Mouse (Mus musculus) MEL (cell line): ENCODE measurements at regions not wholly inside any gene's neighbourhood (a gene's known extent, or its start where the extent isn't known, plus 50 kb on each side); places are given as distances from the start of the nearest gene placed in this dataset.

Experiments
- DNase-seq: peaks from one replicate; pipeline ENCODE4 v3.0.0; 2011; ENCODE audit warnings: low read depth, low spot score
- H3K27ac ChIP-seq: 2 replicates; pipeline ENCODE4 v1.5.1; 2012; ENCODE audit warnings: low read depth, mild to moderate bottlenecking, control low read depth, low read length, moderate library complexity; ENCODE audit not compliant: control insufficient read depth
- H3K27me3 ChIP-seq, 2 experiments: fragments of 150-350 bp in 1 of 2; sonication (generic) in 1 of 2; 2 replicates each; pipeline ENCODE4 v1.6.1; 2012; ENCODE audit warnings: low read length in 2 of 2, mild to moderate bottlenecking in 2 of 2, improper control_type of control experiment in 1 of 2, moderate library complexity in 1 of 2; ENCODE audit not compliant: insufficient read depth in 2 of 2, control insufficient read depth in 1 of 2
- H3K36me3 ChIP-seq, 2 experiments: 2 replicates each; pipeline ENCODE4 v1.6.1; 2012 to 2014; ENCODE audit warnings: low read length in 2 of 2, improper control_type of control experiment in 1 of 2, inconsistent platforms in 1 of 2, mild to moderate bottlenecking in 1 of 2; ENCODE audit not compliant: insufficient read depth in 2 of 2, control insufficient read depth in 1 of 2
- H3K4me1 ChIP-seq, 2 experiments: fragments of 150-350 bp in 1 of 2; sonication (generic) in 1 of 2; 2 replicates each; pipeline ENCODE4 v1.6.1; 2012; ENCODE audit warnings: low read length in 2 of 2, improper control_type of control experiment in 1 of 2, mild to moderate bottlenecking in 1 of 2; ENCODE audit not compliant: insufficient read depth in 2 of 2, control insufficient read depth in 1 of 2
- H3K4me3 ChIP-seq, 2 experiments: fragments of 150-350 bp in 1 of 2; sonication (generic) in 1 of 2; 2 replicates each; pipeline ENCODE4 v1.5.1; 2012; ENCODE audit warnings: low read depth in 2 of 2, low read length in 2 of 2, mild to moderate bottlenecking in 2 of 2, moderate library complexity in 2 of 2, control low read depth in 1 of 2, improper control_type of control experiment in 1 of 2; ENCODE audit not compliant: control insufficient read depth in 1 of 2, insufficient read depth in 1 of 2
- H3K79me2 ChIP-seq: 2 replicates; pipeline ENCODE4 v1.6.1; 2012; ENCODE audit warnings: mild to moderate bottlenecking, low read length, moderate library complexity; ENCODE audit not compliant: control insufficient read depth, poor library complexity, insufficient read depth
- H3K9ac ChIP-seq: 2 replicates; pipeline ENCODE4 v1.6.1; 2012; ENCODE audit warnings: low read depth, mild to moderate bottlenecking, control low read depth, low read length, moderate library complexity; ENCODE audit not compliant: control insufficient read depth, poor library complexity, severe bottlenecking
- H3K9me3 ChIP-seq: fragments of 150-350 bp; sonication (generic); replicated peaks from 2 replicates; pipeline ENCODE4 v1.6.1; 2012; ENCODE audit warnings: mild to moderate bottlenecking, low read length, improper control_type of control experiment, moderate library complexity; ENCODE audit not compliant: insufficient read depth
- BHLHE40 ChIP-seq: IDR thresholded peaks from 2 replicates; pipeline ENCODE4 v1.6.1; 2012; ENCODE audit warnings: low read depth, mild to moderate bottlenecking, inconsistent platforms, low read length, improper control_type of control experiment, borderline replicate concordance
- E2F4 ChIP-seq: IDR thresholded peaks from 2 replicates; pipeline ENCODE4 v1.6.1; 2011; ENCODE audit warnings: low read depth, low read length, improper control_type of control experiment, borderline replicate concordance
- ELF1 ChIP-seq: IDR thresholded peaks from 2 replicates; pipeline ENCODE4 v1.6.1; 2014; ENCODE audit warnings: low read depth, mild to moderate bottlenecking, inconsistent platforms, low read length, improper control_type of control experiment, moderate library complexity
- EP300 ChIP-seq, 2 experiments: IDR thresholded peaks; 2 replicates each; pipeline ENCODE4 v1.6.1; 2011; ENCODE audit warnings: improper control_type of control experiment in 2 of 2, low read length in 2 of 2, low read depth in 1 of 2, mild to moderate bottlenecking in 1 of 2
- GATA1 ChIP-seq: IDR thresholded peaks from 2 replicates; pipeline ENCODE4 v1.6.1; 2011; ENCODE audit warnings: low read depth, low read length, improper control_type of control experiment
- HCFC1 ChIP-seq: IDR thresholded peaks from 2 replicates; pipeline ENCODE4 v1.6.1; 2012; ENCODE audit warnings: low read depth, mild to moderate bottlenecking, inconsistent platforms, low read length, improper control_type of control experiment, moderate library complexity
- JUND ChIP-seq: IDR thresholded peaks from 2 replicates; pipeline ENCODE4 v1.6.1; 2011; ENCODE audit warnings: low read depth, mild to moderate bottlenecking, improper control_type of control experiment, low read length
- KAT2A ChIP-seq: conservative IDR thresholded peaks from 2 replicates; pipeline ENCODE4 v1.6.1; 2012; ENCODE audit warnings: low read depth, low read length, improper control_type of control experiment, inconsistent platforms
- MAZ ChIP-seq: IDR thresholded peaks from 2 replicates; pipeline ENCODE4 v1.6.1; 2012; ENCODE audit warnings: low read depth, mild to moderate bottlenecking, inconsistent platforms, low read length, improper control_type of control experiment
- MYC ChIP-seq: IDR thresholded peaks from 2 replicates; pipeline ENCODE4 v1.6.1; 2011; ENCODE audit warnings: low read depth, mild to moderate bottlenecking, low read length, improper control_type of control experiment, moderate library complexity
- NRF1 ChIP-seq: IDR thresholded peaks from 2 replicates; pipeline ENCODE4 v1.6.1; 2014; ENCODE audit warnings: low read depth, mild to moderate bottlenecking, inconsistent platforms, low read length, improper control_type of control experiment, moderate library complexity; ENCODE audit not compliant: poor library complexity, insufficient read depth, severe bottlenecking
- POLR2A ChIP-seq, 2 experiments: IDR thresholded peaks; 2 replicates each; pipeline ENCODE4 v1.6.1; 2011 to 2012; ENCODE audit warnings: low read length in 2 of 2, mild to moderate bottlenecking in 2 of 2, control low read depth in 1 of 2, improper control_type of control experiment in 1 of 2, low read depth in 1 of 2, moderate library complexity in 1 of 2; ENCODE audit not compliant: control insufficient read depth in 1 of 2, insufficient read depth in 1 of 2, poor library complexity in 1 of 2
- POLR2AphosphoS2 ChIP-seq: IDR thresholded peaks from 2 replicates; pipeline ENCODE4 v1.6.1; 2011; ENCODE audit warnings: low read length, improper control_type of control experiment
- POLR2AphosphoS5 ChIP-seq: IDR thresholded peaks from 2 replicates; pipeline ENCODE4 v1.6.1; 2012; ENCODE audit warnings: low read depth, borderline replicate concordance, mild to moderate bottlenecking, inconsistent platforms, low read length, moderate library complexity, mixed read lengths
- RCOR1 ChIP-seq: IDR thresholded peaks from 2 replicates; pipeline ENCODE4 v1.6.1; 2012; ENCODE audit warnings: low read depth, mild to moderate bottlenecking, inconsistent platforms, low read length, improper control_type of control experiment
- SIN3A ChIP-seq: IDR thresholded peaks from 2 replicates; pipeline ENCODE4 v1.6.1; 2012; ENCODE audit warnings: low read length, improper control_type of control experiment, inconsistent platforms
- TCF12 ChIP-seq: IDR thresholded peaks from 2 replicates; pipeline ENCODE4 v1.6.1; 2014; ENCODE audit warnings: low read depth, mild to moderate bottlenecking, inconsistent platforms, low read length, improper control_type of control experiment, moderate library complexity
- UBTF ChIP-seq: IDR thresholded peaks from 2 replicates; pipeline ENCODE4 v1.6.1; 2012; ENCODE audit warnings: low read depth, mild to moderate bottlenecking, inconsistent platforms, low read length, improper control_type of control experiment, moderate library complexity, borderline replicate concordance; ENCODE audit not compliant: insufficient read depth
- ZNF384 ChIP-seq: IDR thresholded peaks from 2 replicates; pipeline ENCODE4 v1.6.1; 2012; ENCODE audit warnings: low read depth, mild to moderate bottlenecking, inconsistent platforms, low read length, improper control_type of control experiment

GRCm38 (mm10) chr2:61386966-61387365 is 191.4 kb upstream of the Tank start:
- Histone ChIP-seq H3K9ac (no peak overlapping the region), H3K27ac (no peak overlapping the region), H3K4me1 (no peaks in the 10 kb centered on the region), H3K36me3 (no peaks in the 10 kb centered on the region), H3K4me3 (no peak overlapping the region), H3K9me3 (no peaks in the 10 kb centered on the region), H3K27me3 (no peaks in the 10 kb centered on the region), H3K79me2 (no peaks in the 10 kb centered on the region)
- DNase-seq: no peak
- TF ChIP-seq POLR2AphosphoS5: no peak
- no peak for TF ChIP-seq BHLHE40

- Histone ChIP-seq H3K27me3 (no peaks in the 10 kb centered on the region), H3K36me3 (no peaks in the 10 kb centered on the region), H3K9ac (no peak overlapping the region), H3K4me3 (no peak overlapping the region), H3K4me1 (no peaks in the 10 kb centered on the region), H3K9me3 (no peaks in the 10 kb centered on the region), H3K79me2 (no peaks in the 10 kb centered on the region), H3K27ac (no peak overlapping the region)
- DNase-seq: no peak
- TF ChIP-seq JUND (no peak), RCOR1 (no peak), MYC (no peak), HCFC1 (no peak), EP300 (IDR thresholded peaks at IDR 0.05; ENCODE audit: low read depth in 1 of 2, low read length in 2 of 2) (no peak), KAT2A (no peak), POLR2A (IDR thresholded peaks at IDR 0.05; ENCODE audit: control insufficient read depth in 1 of 2, insufficient read depth in 1 of 2, low read depth in 1 of 2, low read length in 2 of 2, poor library complexity in 1 of 2) (no peak), GATA1 (no peak), UBTF (no peak), SIN3A (no peak), NRF1 (no peak), E2F4 (no peak), ELF1 (no peak), TCF12 (no peak)
Observed at GRCm38 (mm10) chr2:61384467-61384866, 193.9 kb upstream of the Tank start.

GRCm38 (mm10) chr2:61383744-61384295 is 194.6 kb upstream of the Tank start:
- no peak for DNase-seq
- no peaks in the 10 kb centered on the region for H3K36me3 ChIP-seq
- no peak overlapping the region for H3K9ac ChIP-seq
- no peaks in the 10 kb centered on the region for H3K27me3 ChIP-seq
- no peaks in the 10 kb centered on the region for H3K4me1 ChIP-seq
- no peaks in the 10 kb centered on the region for H3K9me3 ChIP-seq
- H3K27ac ChIP-seq: no peak overlapping the region
- no peak for TF ChIP-seq MYC
- no peak for TF ChIP-seq ZNF384
- TF ChIP-seq MAZ: no peak
- no peak for TF ChIP-seq POLR2AphosphoS2
- TF ChIP-seq, all 39 proteins: peak for 0
- H3K4me3 ChIP-seq: no peak overlapping the region
- H3K79me2 ChIP-seq: no peaks in the 10 kb centered on the region
